Mouse (Mus musculus): ENCODE data around the gene Mrpl58. TPM values are rescaled to one million over a fixed set of nuclear protein-coding genes. Genes with fewer than 3 reads are reported as not detected.

Gene Mrpl58
- 246 and 248 TPM in 2 replicates for polyA plus RNA-seq (2015; fragmentation: Nextera tagmentation; extraction: Ambion mirVana)

GRCm38 (mm10) chr11:115403338-115404124 is at the start of gene Mrpl58:
Mrpl58 (plus strand) TSS chr11:115403752.
- peak within 1 kb of the TSS; percentile 86 for H3K9ac ChIP-seq
- H3K4me1 ChIP-seq, result peaks cover 38% of the 10 kb centered on the region
- H3K27me3 ChIP-seq, result no peaks in the 10 kb centered on the region
- H3K4me2 ChIP-seq, result peak within 1 kb of the TSS; percentile 67
- H3K4me3 ChIP-seq, result peak within 1 kb of the TSS; percentile 67
- H3K36me3 ChIP-seq (ENCODE audit: poor library complexity, severe bottlenecking), result peaks cover 29% of the 10 kb centered on the region
- ATAC-seq, result peak; percentile 92
- H3K27ac ChIP-seq, result peak within 1 kb of the TSS; percentile 80
- no peaks in the 10 kb centered on the region for H3K9me3 ChIP-seq (replicated peaks)
- WGBS, result 2% methylated on average over 50 of the region's 50 CpGs

GRCm38 (mm10) chr11:115354183-115354582 is 49.4 kb upstream of the Mrpl58 start:
- H3K4me2 ChIP-seq, result no peak overlapping the region
- ATAC-seq, result peak; percentile 31; the same call in 1 of the 2 replicates
- no peak overlapping the region for H3K27ac ChIP-seq
- no peak overlapping the region for H3K9ac ChIP-seq
- H3K9me3 ChIP-seq (replicated peaks), result no peaks in the 10 kb centered on the region
- no peaks in the 10 kb centered on the region for H3K27me3 ChIP-seq
- H3K4me3 ChIP-seq, result no peak overlapping the region
- peaks cover 53% of the 10 kb centered on the region for H3K36me3 ChIP-seq (ENCODE audit: poor library complexity, severe bottlenecking)
- 8% methylated on average over 8 of the region's 8 CpGs for WGBS
- peaks cover 7% of the 10 kb centered on the region for H3K4me1 ChIP-seq

- Histone ChIP-seq H3K9me3 (replicated peaks) (no peaks in the 10 kb centered on the region), H3K4me1 (peaks cover 14% of the 10 kb centered on the region), H3K4me2 (no peak overlapping the region), H3K9ac (peak overlapping the region; percentile 26; the same call in 1 of the 2 replicates), H3K27ac (no peak overlapping the region; the same call in 1 of the 2 replicates), H3K27me3 (no peaks in the 10 kb centered on the region), H3K36me3 (ENCODE audit: poor library complexity, severe bottlenecking) (peaks cover 17% of the 10 kb centered on the region), H3K4me3 (no peak overlapping the region)
- 19% methylated on average over 5 of the region's 5 CpGs for WGBS
- ATAC-seq, result peak; percentile 68
These were observed 45.1 kb upstream of the Mrpl58 start for GRCm38 (mm10) chr11:115358468-115358867.

GRCm38 (mm10) chr11:115359293-115359692 is 44.3 kb upstream of the Mrpl58 start:
- ATAC-seq, result no peak
- Histone ChIP-seq H3K9me3 (replicated peaks) (no peaks in the 10 kb centered on the region), H3K4me3 (no peak overlapping the region), H3K4me2 (no peak overlapping the region), H3K27ac (peak overlapping the region; percentile 4), H3K4me1 (peaks cover 14% of the 10 kb centered on the region), H3K36me3 (ENCODE audit: poor library complexity, severe bottlenecking) (peaks cover 17% of the 10 kb centered on the region; the same call in 1 of the 2 replicates), H3K27me3 (no peaks in the 10 kb centered on the region), H3K9ac (peak overlapping the region; percentile 19; the same call in 1 of the 2 replicates)
- WGBS, result 42% methylated on average over 3 of the region's 3 CpGs

- Histone ChIP-seq H3K27ac (peak overlapping the region; percentile 4; the same call in 1 of the 2 replicates), H3K36me3 (ENCODE audit: poor library complexity, severe bottlenecking) (peaks cover 17% of the 10 kb centered on the region; the same call in 1 of the 2 replicates), H3K9ac (0 out of 2 replicates have a peak overlapping the region, but pooled peaks have one; percentile 19), H3K9me3 (replicated peaks) (no peaks in the 10 kb centered on the region), H3K4me1 (peaks cover 14% of the 10 kb centered on the region), H3K4me3 (no peak overlapping the region), H3K27me3 (no peaks in the 10 kb centered on the region), H3K4me2 (no peak overlapping the region)
- no peak for ATAC-seq
- WGBS, result 65% methylated on average over 6 of the region's 6 CpGs
These were observed 43.8 kb upstream of the Mrpl58 start for GRCm38 (mm10) chr11:115359726-115360125.

GRCm38 (mm10) chr11:115364136-115364535 is 39.4 kb upstream of the Mrpl58 start:
- Histone ChIP-seq H3K4me1 (peaks cover 23% of the 10 kb centered on the region), H3K9ac (no peak overlapping the region), H3K4me3 (no peak overlapping the region), H3K4me2 (no peak overlapping the region; the same call in 1 of the 2 replicates), H3K27me3 (0 out of 2 replicates have a peak, but pooled peaks cover 6% of the 10 kb centered on the region), H3K9me3 (replicated peaks) (no peaks in the 10 kb centered on the region), H3K27ac (no peak overlapping the region), H3K36me3 (ENCODE audit: poor library complexity, severe bottlenecking) (no peaks in the 10 kb centered on the region)
- WGBS, result 88% methylated on average over 3 of the region's 3 CpGs
- no peak for ATAC-seq

GRCm38 (mm10) chr11:115366039-115366705 is 37.4 kb upstream of the Mrpl58 start:
- H3K4me3 ChIP-seq, result peak overlapping the region; percentile 71
- no peaks in the 10 kb centered on the region for H3K9me3 ChIP-seq (replicated peaks)
- H3K27me3 ChIP-seq, result peaks cover 9% of the 10 kb centered on the region; the same call in 1 of the 2 replicates
- H3K27ac ChIP-seq, result peak overlapping the region; percentile 80; the same call in 1 of the 2 replicates
- H3K36me3 ChIP-seq (ENCODE audit: poor library complexity, severe bottlenecking), result no peaks in the 10 kb centered on the region
- peak overlapping the region; percentile 82 for H3K9ac ChIP-seq
- 42% methylated on average over 7 of the region's 7 CpGs for WGBS
- H3K4me1 ChIP-seq, result peaks cover 16% of the 10 kb centered on the region
- peak overlapping the region; percentile 99 for H3K4me2 ChIP-seq
- peak; percentile 19 for ATAC-seq

GRCm38 (mm10) chr11:115366706-115367394 is 36.7 kb upstream of the Mrpl58 start:
- Histone ChIP-seq H3K9ac (peak overlapping the region; percentile 82), H3K4me1 (peaks cover 16% of the 10 kb centered on the region), H3K9me3 (replicated peaks) (no peaks in the 10 kb centered on the region), H3K4me2 (peak overlapping the region; percentile 99), H3K4me3 (peak overlapping the region; percentile 71), H3K36me3 (ENCODE audit: poor library complexity, severe bottlenecking) (no peaks in the 10 kb centered on the region), H3K27ac (peak overlapping the region; percentile 80), H3K27me3 (peaks cover 9% of the 10 kb centered on the region; the same call in 1 of the 2 replicates)
- WGBS, result 3% methylated on average over 26 of the region's 28 CpGs
- peak; percentile 76 for ATAC-seq

GRCm38 (mm10) chr11:115367395-115367944 is 36.1 kb upstream of the Mrpl58 start, which contains the start of gene Hid1:
Hid1 (minus strand) TSS chr11:115367756.
- WGBS, result under 1% methylated on average over 32 of the region's 39 CpGs
- peaks cover 9% of the 10 kb centered on the region; the same call in 1 of the 2 replicates for H3K27me3 ChIP-seq
- peak within 1 kb of the TSS; percentile 99 for H3K4me2 ChIP-seq
- peaks cover 16% of the 10 kb centered on the region for H3K4me1 ChIP-seq
- H3K9ac ChIP-seq, result peak within 1 kb of the TSS; percentile 82
- no peaks in the 10 kb centered on the region for H3K9me3 ChIP-seq (replicated peaks)
- peak; percentile 88 for ATAC-seq
- peak within 1 kb of the TSS; percentile 71 for H3K4me3 ChIP-seq
- peak within 1 kb of the TSS; percentile 80 for H3K27ac ChIP-seq
- H3K36me3 ChIP-seq (ENCODE audit: poor library complexity, severe bottlenecking), result no peaks in the 10 kb centered on the region

GRCm38 (mm10) chr11:115370368-115370767 is 33.2 kb upstream of the Mrpl58 start:
- H3K9ac ChIP-seq, result no peak overlapping the region
- H3K36me3 ChIP-seq (ENCODE audit: poor library complexity, severe bottlenecking), result no peaks in the 10 kb centered on the region
- no peaks in the 10 kb centered on the region for H3K9me3 ChIP-seq (replicated peaks)
- H3K4me3 ChIP-seq, result no peak overlapping the region
- no peak overlapping the region for H3K4me2 ChIP-seq
- 55% methylated on average over 7 of the region's 7 CpGs for WGBS
- no peak for ATAC-seq
- H3K4me1 ChIP-seq, result peaks cover 32% of the 10 kb centered on the region
- H3K27me3 ChIP-seq, result peaks cover 24% of the 10 kb centered on the region
- no peak overlapping the region for H3K27ac ChIP-seq

GRCm38 (mm10) chr11:115371354-115371753 is 32.2 kb upstream of the Mrpl58 start:
- WGBS, result 75% methylated on average over 8 of the region's 8 CpGs
- Histone ChIP-seq H3K9me3 (replicated peaks) (no peaks in the 10 kb centered on the region), H3K9ac (no peak overlapping the region), H3K4me3 (no peak overlapping the region), H3K27me3 (peaks cover 21% of the 10 kb centered on the region), H3K4me1 (peaks cover 26% of the 10 kb centered on the region), H3K36me3 (ENCODE audit: poor library complexity, severe bottlenecking) (no peaks in the 10 kb centered on the region), H3K27ac (no peak overlapping the region), H3K4me2 (no peak overlapping the region)
- ATAC-seq, result no peak
